Mouse (Mus musculus) heart, embryonic 16.5 days (tissue): Measurements from ENCODE around the gene Tmem145. TPM values are rescaled to one million over a fixed set of nuclear protein-coding genes. Genes with fewer than 3 reads are reported as not detected.
A peak's percentile ranks its signal among the peaks of the same experiment; 100 is the strongest.

Experiments
- ATAC-seq: fragments of 200-750 bp; cut with Nextera tagmentation; replicated peaks from 2 replicates; pipeline ENCODE4 v1.8.0; 2017; ENCODE audit warnings: moderate number of reproducible peaks; ENCODE audit not compliant: insufficient read depth, low FRiP score; ENCODE audit errors: extremely low read depth
- H3K27ac ChIP-seq: fragments of 300-500 bp; sonication (generic); 2 replicates; pipeline ENCODE4 v1.5.1; 2014; ENCODE audit warnings: mild to moderate bottlenecking, low read length, control low read depth, moderate library complexity
- H3K27me3 ChIP-seq: fragments of 300-500 bp; sonication (generic); 2 replicates; pipeline ENCODE4 v1.6.1; 2014; ENCODE audit warnings: low read length, mixed read lengths; ENCODE audit not compliant: control insufficient read depth, insufficient read depth
- H3K36me3 ChIP-seq: fragments of 300-500 bp; sonication (generic); 2 replicates; pipeline ENCODE4 v1.6.1; 2014; ENCODE audit not compliant: control insufficient read depth, insufficient read depth
- H3K4me1 ChIP-seq: fragments of 300-500 bp; sonication (generic); 2 replicates; pipeline ENCODE4 v1.6.1; 2014; ENCODE audit warnings: low read length, mixed read lengths; ENCODE audit not compliant: control insufficient read depth, insufficient read depth
- H3K4me2 ChIP-seq: fragments of 300-500 bp; sonication (generic); 2 replicates; pipeline ENCODE4 v1.6.1; 2014; ENCODE audit warnings: low read depth, mild to moderate bottlenecking, control low read depth, low read length
- H3K4me3 ChIP-seq: fragments of 300-500 bp; sonication (generic); 2 replicates; pipeline ENCODE4 v1.5.1; 2014; ENCODE audit warnings: mild to moderate bottlenecking, control low read depth, low read length
- H3K9ac ChIP-seq: fragments of 300-500 bp; sonication (generic); 2 replicates; pipeline ENCODE4 v1.6.1; 2014; ENCODE audit warnings: low read length, control low read depth
- H3K9me3 ChIP-seq: fragments of 300-500 bp; sonication (generic); replicated peaks from 2 replicates; pipeline ENCODE4 v1.6.1; 2016; ENCODE audit warnings: low read length; ENCODE audit not compliant: control insufficient read depth
- WGBS: fragments of 180-500 bp; shearing (Covaris S2); extraction: QIAGEN DNeasy Blood & Tissue Kit; methylation state at CpG from one replicate; pipeline ENCODE4 v1.1.7; 2014; 5-methylcytosine and 5-hydroxymethylcytosine counted together
- polyA plus RNA-seq: library from polyadenylated mRNA; unstranded; fragments of >200 nt; fragmentation: Nextera tagmentation; extraction: Ambion mirVana; gene quantifications from 2 replicates; pipeline ENCODE4 v1.2.1, GENCODE M21; 2015

The Tmem145 gene
- polyA plus RNA-seq, 1 experiment from 2014 or later: 0.08 TPM

- H3K27ac ChIP-seq: peak overlapping the region; percentile 84
- H3K36me3 ChIP-seq: 0 out of 2 replicates have a peak, but pooled peaks cover 5% of the 10 kb centered on the region
- peaks cover 26% of the 10 kb centered on the region for H3K4me1 ChIP-seq
- H3K9ac ChIP-seq: peak overlapping the region; percentile 92
- 30% methylated on average over 4 of the region's 4 CpGs for WGBS
- no peak for ATAC-seq
- H3K4me2 ChIP-seq: peak overlapping the region; percentile 74
- peak overlapping the region; percentile 89 for H3K4me3 ChIP-seq
- no peaks in the 10 kb centered on the region for H3K9me3 ChIP-seq
- no peaks in the 10 kb centered on the region for H3K27me3 ChIP-seq
These were observed 36.9 kb upstream of the Tmem145 start for GRCm38 (mm10) chr7:25269029-25269428.

GRCm38 (mm10) chr7:25269545-25270271 lies 36.2 kb upstream of the Tmem145 start:
- H3K4me1 ChIP-seq: peaks cover 33% of the 10 kb centered on the region
- peak overlapping the region; percentile 84 for H3K27ac ChIP-seq
- WGBS: 78% methylated on average over 8 of the region's 8 CpGs

DNA sequence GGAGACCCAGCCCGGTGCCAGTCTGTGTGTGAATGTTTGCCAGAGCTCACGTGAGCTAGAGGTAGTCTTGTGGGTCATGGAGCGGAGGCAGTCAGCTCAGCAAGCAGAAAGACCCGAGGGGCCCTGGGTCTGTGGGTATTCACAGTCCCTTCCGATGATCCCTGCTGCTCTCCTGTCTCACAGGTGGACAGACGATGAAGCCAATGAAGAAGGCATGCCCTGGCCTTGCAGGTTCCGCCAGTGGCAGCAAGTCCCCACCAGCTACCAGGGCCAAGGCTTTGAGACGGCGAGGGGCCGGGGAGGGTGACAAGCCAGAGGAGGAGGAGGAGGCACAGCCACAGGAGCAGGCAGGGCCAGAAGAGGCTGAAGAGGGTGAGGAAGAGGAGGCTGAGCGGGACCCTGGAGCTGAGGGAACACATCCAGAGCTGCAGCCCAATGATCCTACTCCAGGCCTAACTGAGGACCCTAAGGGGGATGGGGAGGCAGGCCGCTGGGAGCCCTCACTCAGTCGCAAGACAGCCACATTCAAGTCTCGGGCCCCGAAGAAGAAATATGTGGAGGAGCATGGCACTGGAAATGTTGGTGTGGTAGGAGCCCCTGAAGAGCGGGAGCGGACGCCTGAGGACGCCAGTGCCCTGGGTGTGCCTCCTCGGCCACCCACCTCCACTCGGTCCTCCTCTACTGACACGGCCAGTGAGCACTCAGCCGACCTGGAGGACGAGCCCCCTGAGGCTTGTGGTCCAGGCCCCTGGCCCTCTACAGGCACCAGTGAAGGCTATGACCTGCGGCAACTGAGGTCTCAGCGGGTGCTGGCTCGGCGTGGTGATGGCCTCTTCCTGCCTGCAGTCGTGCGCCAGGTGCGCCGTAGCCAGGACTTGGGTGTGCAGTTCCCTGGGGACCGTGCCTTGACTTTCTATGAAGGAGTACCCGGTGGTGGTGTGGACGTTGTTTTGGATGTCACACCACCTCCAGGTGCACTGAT lies 35.0 kb upstream of the Tmem145 start:
- H3K4me1 ChIP-seq: peaks cover 45% of the 10 kb centered on the region
- no peaks in the 10 kb centered on the region for H3K27me3 ChIP-seq
- ATAC-seq: no peak

More at GRCm38 (mm10) chr7:25269545-25270271, 36.2 kb upstream of the Tmem145 start:
- no peak for ATAC-seq
- no peaks in the 10 kb centered on the region for H3K27me3 ChIP-seq
- H3K36me3 ChIP-seq: 0 out of 2 replicates have a peak, but pooled peaks cover 5% of the 10 kb centered on the region
- peak overlapping the region; percentile 74 for H3K4me2 ChIP-seq
- H3K9ac ChIP-seq: peak overlapping the region; percentile 92
- peak overlapping the region; percentile 89 for H3K4me3 ChIP-seq
- no peaks in the 10 kb centered on the region for H3K9me3 ChIP-seq

DNA sequence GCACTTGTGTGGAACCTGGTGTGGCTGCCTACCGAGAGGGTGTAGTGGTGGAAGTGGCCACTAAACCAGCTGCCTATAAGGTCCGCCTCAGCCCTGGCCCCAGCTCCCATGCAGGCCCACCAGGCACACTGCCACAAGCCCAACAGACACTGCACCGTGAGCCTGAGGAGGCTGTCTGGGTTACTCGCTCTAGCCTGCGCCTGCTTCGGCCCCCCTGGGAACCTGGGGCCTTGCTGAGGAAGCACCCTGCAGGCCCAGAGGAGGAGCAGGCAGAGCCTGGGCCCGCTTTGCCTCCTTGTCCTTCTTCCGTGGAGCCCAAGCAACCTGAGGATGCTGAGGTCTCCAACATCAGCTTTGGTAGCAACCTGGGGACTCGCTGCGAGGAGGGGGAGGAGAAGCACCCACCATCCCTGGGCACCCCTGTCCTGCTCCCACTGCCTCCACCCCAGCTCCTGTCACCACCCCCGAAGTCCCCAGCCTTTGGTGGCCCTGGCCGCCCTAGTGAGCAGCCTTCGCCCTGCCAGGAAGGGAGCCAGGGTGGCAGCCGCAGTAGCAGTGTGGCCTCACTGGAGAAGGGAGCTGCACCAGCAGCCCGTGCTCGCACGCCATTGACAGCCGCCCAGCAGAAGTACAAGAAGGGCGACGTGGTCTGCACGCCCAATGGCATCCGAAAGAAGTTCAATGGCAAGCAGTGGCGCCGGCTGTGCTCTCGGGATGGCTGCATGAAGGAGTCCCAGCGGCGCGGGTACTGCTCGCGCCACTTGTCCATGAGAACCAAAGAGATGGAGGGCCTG lies 34.1 kb upstream of the Tmem145 start:
- ATAC-seq: no peak
- 80% methylated on average over 30 of the region's 30 CpGs for WGBS
- Histone ChIP-seq H3K27ac (no peak overlapping the region), H3K9me3 (no peaks in the 10 kb centered on the region), H3K27me3 (no peaks in the 10 kb centered on the region), H3K9ac (no peak overlapping the region), H3K4me3 (no peak overlapping the region), H3K36me3 (0 out of 2 replicates have a peak, but pooled peaks cover 5% of the 10 kb centered on the region), H3K4me2 (no peak overlapping the region), H3K4me1 (peaks cover 51% of the 10 kb centered on the region)

More for the DNA sequence above, 35.0 kb upstream of the Tmem145 start:
- Histone ChIP-seq H3K36me3 (0 out of 2 replicates have a peak, but pooled peaks cover 5% of the 10 kb centered on the region), H3K4me2 (no peak overlapping the region), H3K9ac (peak overlapping the region; percentile 7; the same call in 1 of the 2 replicates), H3K9me3 (no peaks in the 10 kb centered on the region), H3K4me3 (no peak overlapping the region), H3K27ac (no peak overlapping the region)
- 89% methylated on average over 35 of the region's 35 CpGs for WGBS

- Histone ChIP-seq H3K9me3 (no peaks in the 10 kb centered on the region), H3K9ac (no peak overlapping the region), H3K4me3 (no peak overlapping the region), H3K4me2 (no peak overlapping the region), H3K27ac (no peak overlapping the region), H3K27me3 (no peaks in the 10 kb centered on the region), H3K4me1 (peaks cover 56% of the 10 kb centered on the region), H3K36me3 (0 out of 2 replicates have a peak, but pooled peaks cover 5% of the 10 kb centered on the region)
- no peak for ATAC-seq
- 80% methylated on average over 38 of the region's 38 CpGs for WGBS
These were observed 33.3 kb upstream of the Tmem145 start for GRCm38 (mm10) chr7:25272445-25273258.

DNA sequence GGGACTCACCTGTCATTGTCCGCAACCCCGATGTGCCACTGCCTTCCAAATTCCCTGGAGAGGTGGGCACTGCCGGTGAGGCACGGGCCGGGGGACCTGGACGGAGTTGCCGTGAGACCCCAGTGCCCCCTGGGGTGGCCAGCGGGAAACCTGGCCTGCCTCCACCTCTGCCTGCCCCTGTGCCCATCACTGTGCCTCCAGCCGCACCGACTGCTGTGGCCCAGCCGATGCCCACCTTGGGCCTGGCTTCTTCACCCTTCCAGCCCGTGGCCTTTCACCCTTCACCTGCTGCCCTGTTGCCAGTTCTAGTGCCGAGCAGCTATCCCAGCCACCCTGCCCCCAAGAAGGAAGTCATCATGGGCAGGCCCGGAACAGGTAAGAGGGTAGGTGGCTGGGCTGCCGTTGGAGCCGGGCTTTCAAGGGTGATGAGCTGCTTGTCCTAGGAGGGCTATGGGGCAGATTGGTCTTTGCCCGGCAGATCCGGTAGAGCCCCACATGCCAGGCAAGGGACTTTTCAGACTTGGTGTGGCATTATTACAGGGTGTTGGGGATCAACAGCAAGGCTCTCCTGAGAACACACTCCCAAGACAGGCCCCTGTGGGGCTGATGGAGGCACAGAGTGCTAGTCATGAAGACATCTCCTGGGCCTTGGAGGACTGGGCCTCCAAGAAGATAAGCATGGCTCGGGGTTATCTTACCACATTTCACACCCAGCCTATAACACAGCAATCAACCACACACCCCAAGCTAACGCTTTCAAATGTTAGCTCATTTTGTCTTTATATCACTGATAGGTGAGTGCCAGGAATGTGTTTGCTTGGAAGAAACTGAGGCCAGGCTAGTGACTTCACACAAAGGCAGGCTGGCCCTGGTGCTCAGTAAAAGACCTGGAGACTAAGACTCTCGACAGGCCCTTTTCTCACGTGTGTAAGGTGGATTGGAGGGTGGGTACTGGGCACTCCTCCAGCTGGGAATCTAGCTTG lies 32.4 kb upstream of the Tmem145 start:
- 79% methylated on average over 22 of the region's 22 CpGs for WGBS
- Histone ChIP-seq H3K36me3 (0 out of 2 replicates have a peak, but pooled peaks cover 5% of the 10 kb centered on the region), H3K9ac (peak overlapping the region; percentile 32; the same call in 1 of the 2 replicates), H3K4me3 (no peak overlapping the region), H3K27ac (peak overlapping the region; percentile 40; the same call in 1 of the 2 replicates), H3K4me1 (peaks cover 61% of the 10 kb centered on the region), H3K4me2 (no peak overlapping the region), H3K9me3 (no peaks in the 10 kb centered on the region), H3K27me3 (no peaks in the 10 kb centered on the region)
- no peak for ATAC-seq

- Histone ChIP-seq H3K9ac (peak overlapping the region; percentile 64; the same call in 1 of the 2 replicates), H3K4me2 (no peak overlapping the region), H3K36me3 (0 out of 2 replicates have a peak, but pooled peaks cover 5% of the 10 kb centered on the region), H3K4me3 (no peak overlapping the region), H3K27ac (peak overlapping the region; percentile 40; the same call in 1 of the 2 replicates), H3K4me1 (peaks cover 54% of the 10 kb centered on the region), H3K27me3 (no peaks in the 10 kb centered on the region), H3K9me3 (no peaks in the 10 kb centered on the region)
- no peak for ATAC-seq
- 45% methylated on average over 5 of the region's 5 CpGs for WGBS
These were observed 31.3 kb upstream of the Tmem145 start for GRCm38 (mm10) chr7:25274571-25274970.
